Mouse (Mus musculus) myocyte (in vitro differentiated cells): ENCODE measurements around the gene Vps26c. TPM values are rescaled to one million over a fixed set of nuclear protein-coding genes. Genes with fewer than 3 reads are reported as not detected.

Source experiments
- H3K27me3 ChIP-seq: one replicate; pipeline ENCODE4 v1.6.1; 2011; ENCODE audit not compliant: control insufficient read depth, insufficient read depth, insufficient read length
- H3K36me3 ChIP-seq: one replicate; pipeline ENCODE4 v1.6.1; 2011; ENCODE audit not compliant: control insufficient read depth, insufficient read depth
- H3K4me2 ChIP-seq: one replicate; pipeline ENCODE4 v1.6.1; 2011; ENCODE audit warnings: low read depth, control low read depth
- H3K4me3 ChIP-seq: one replicate; pipeline ENCODE4 v1.5.1; 2011; ENCODE audit warnings: mild to moderate bottlenecking, control low read depth, moderate library complexity
- H3K79me2 ChIP-seq: one replicate; pipeline ENCODE4 v1.6.1; 2011; ENCODE audit not compliant: control insufficient read depth, insufficient read depth
- H3ac ChIP-seq: one replicate; pipeline ENCODE4 v1.6.1; 2011; ENCODE audit not compliant: control insufficient read depth, insufficient read length
- CEBPB ChIP-seq: IDR thresholded peaks from 2 replicates; pipeline ENCODE4 v1.6.1; 2011; ENCODE audit warnings: mild to moderate bottlenecking, moderate library complexity; ENCODE audit not compliant: poor library complexity, insufficient read depth, severe bottlenecking
- E2F4 ChIP-seq: IDR thresholded peaks from one replicate; pipeline ENCODE4 v1.6.1; 2011; ENCODE audit warnings: mild to moderate bottlenecking, control low read depth, moderate library complexity; ENCODE audit not compliant: insufficient read depth
- MAX ChIP-seq: IDR thresholded peaks from one replicate; pipeline ENCODE4 v1.6.1; 2011; ENCODE audit warnings: low read depth, mild to moderate bottlenecking, control low read depth
- MYOD1 ChIP-seq, 3 experiments: IDR thresholded peaks; one replicate each; pipeline ENCODE4 v1.6.1; 2011; ENCODE audit warnings: control low read depth in 2 of 3, low read depth in 2 of 3, mild to moderate bottlenecking in 2 of 3, moderate library complexity in 1 of 3; ENCODE audit not compliant: insufficient read length in 2 of 3, control insufficient read depth in 1 of 3
- MYOG ChIP-seq, 3 experiments: IDR thresholded peaks; one replicate each; pipeline ENCODE4 v1.6.1; 2011; ENCODE audit warnings: control low read depth in 2 of 3, low read depth in 2 of 3, mild to moderate bottlenecking in 2 of 3; ENCODE audit not compliant: insufficient read length in 2 of 3, control insufficient read depth in 1 of 3, insufficient read depth in 1 of 3
- POLR2A ChIP-seq: IDR thresholded peaks from one replicate; pipeline ENCODE4 v1.6.1; 2011; ENCODE audit warnings: low read depth, mild to moderate bottlenecking, control low read depth, moderate library complexity; ENCODE audit not compliant: insufficient read length
- POLR2AphosphoS2 ChIP-seq: IDR thresholded peaks from one replicate; pipeline ENCODE4 v1.6.1; 2011; ENCODE audit warnings: low read depth, control low read depth; ENCODE audit not compliant: insufficient read length
- REST ChIP-seq: IDR thresholded peaks from one replicate; pipeline ENCODE4 v1.6.1; 2011; ENCODE audit warnings: mild to moderate bottlenecking, control low read depth, moderate library complexity; ENCODE audit not compliant: insufficient read depth, insufficient read length
- SRF ChIP-seq: IDR thresholded peaks from one replicate; pipeline ENCODE4 v1.6.1; 2011; ENCODE audit warnings: low read depth; ENCODE audit not compliant: control insufficient read depth, insufficient read length
- TCF12 ChIP-seq: IDR thresholded peaks from one replicate; pipeline ENCODE4 v1.6.1; 2011; ENCODE audit warnings: mild to moderate bottlenecking, control low read depth; ENCODE audit not compliant: poor library complexity, insufficient read depth, severe bottlenecking
- TCF3 ChIP-seq: IDR thresholded peaks from one replicate; pipeline ENCODE4 v1.6.1; 2011; ENCODE audit warnings: low read depth, control low read depth; ENCODE audit not compliant: insufficient read length
- USF1 ChIP-seq: IDR thresholded peaks from one replicate; pipeline ENCODE4 v1.6.1; 2011; ENCODE audit warnings: low read depth, mild to moderate bottlenecking, control low read depth, moderate library complexity
- polyA plus RNA-seq: library from polyadenylated mRNA; unstranded; fragments of >200 nt; fragmentation: generic; extraction: Trizol; gene quantifications from one replicate; pipeline ENCODE4 v1.2.1, GENCODE M21; 2012; ENCODE audit warnings: missing spikeins

Vps26c gene
- polyA plus RNA-seq, 1 experiment: 58.3 TPM

GRCm38 (mm10) chr16:94545781-94546562 is 19.3 kb upstream of the Vps26c start:
- H3K27me3 ChIP-seq: no peaks in the 10 kb centered on the region
- no peaks in the 10 kb centered on the region for H3K79me2 ChIP-seq
- TF ChIP-seq USF1 (no peak), MAX (no peak), SRF (no peak), TCF3 (no peak), REST (no peak), CEBPB (no peak), MYOD1 (IDR thresholded peaks at IDR 0.05; ENCODE audit: control insufficient read depth in 1 of 3, insufficient read length in 2 of 3, low read depth in 2 of 3) (no peak), MYOG (IDR thresholded peaks at IDR 0.05; ENCODE audit: control insufficient read depth in 1 of 3, insufficient read depth in 1 of 3, insufficient read length in 2 of 3, low read depth in 2 of 3) (no peak), POLR2AphosphoS2 (no peak), E2F4 (no peak), TCF12 (no peak), POLR2A (no peak)

GRCm38 (mm10) chr16:94544540-94545105 is 18.0 kb upstream of the Vps26c start:
- Histone ChIP-seq H3ac (no peak overlapping the region), H3K4me3 (no peak overlapping the region), H3K36me3 (no peaks in the 10 kb centered on the region), H3K79me2 (no peaks in the 10 kb centered on the region), H3K27me3 (no peaks in the 10 kb centered on the region), H3K4me2 (peak overlapping the region; percentile 42)
- TF ChIP-seq CEBPB (no peak), TCF12 (peak; percentile 39), MYOD1 (IDR thresholded peaks at IDR 0.05; ENCODE audit: control insufficient read depth in 1 of 3, insufficient read length in 2 of 3, low read depth in 2 of 3) (peak in 2 of 3 experiments; percentile 51 to 81), MYOG (IDR thresholded peaks at IDR 0.05; ENCODE audit: control insufficient read depth in 1 of 3, insufficient read depth in 1 of 3, insufficient read length in 2 of 3, low read depth in 2 of 3) (peak in 2 of 3 experiments; percentile 36 to 70)

More at GRCm38 (mm10) chr16:94545781-94546562, 19.3 kb upstream of the Vps26c start:
- Histone ChIP-seq H3K36me3 (no peaks in the 10 kb centered on the region), H3K4me2 (no peak overlapping the region), H3ac (no peak overlapping the region), H3K4me3 (no peak overlapping the region)

DNA sequence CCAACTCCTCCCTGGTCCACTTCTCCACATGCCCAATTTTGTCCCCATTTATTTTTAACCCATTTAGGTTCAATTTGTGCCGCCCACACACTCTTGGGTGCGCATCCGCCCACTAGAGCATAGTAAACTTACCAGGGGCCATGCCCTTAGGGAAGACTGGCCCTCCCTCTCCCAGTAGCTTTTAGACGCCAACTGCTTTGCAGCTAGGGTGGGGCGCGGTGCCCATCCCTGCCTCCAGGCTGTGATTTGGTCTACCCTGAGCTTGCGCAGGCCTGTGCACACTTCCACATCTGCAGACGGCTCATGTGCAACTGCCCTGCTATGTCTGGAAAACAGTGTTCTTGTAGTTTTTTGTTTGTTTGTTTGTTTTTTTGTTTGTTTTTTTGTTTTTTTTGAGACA is 16.3 kb upstream of the Vps26c start:
- no peaks in the 10 kb centered on the region for H3K79me2 ChIP-seq
- no peak overlapping the region for H3ac ChIP-seq
- H3K4me2 ChIP-seq: no peak overlapping the region
- no peaks in the 10 kb centered on the region for H3K27me3 ChIP-seq
- peak in 1 of 3 experiments; percentile 27 for TF ChIP-seq MYOD1 (IDR thresholded peaks at IDR 0.05; ENCODE audit: control insufficient read depth in 1 of 3, insufficient read length in 2 of 3, low read depth in 2 of 3)
- no peak for TF ChIP-seq E2F4
- H3K36me3 ChIP-seq: no peaks in the 10 kb centered on the region
- H3K4me3 ChIP-seq: no peak overlapping the region

DNA sequence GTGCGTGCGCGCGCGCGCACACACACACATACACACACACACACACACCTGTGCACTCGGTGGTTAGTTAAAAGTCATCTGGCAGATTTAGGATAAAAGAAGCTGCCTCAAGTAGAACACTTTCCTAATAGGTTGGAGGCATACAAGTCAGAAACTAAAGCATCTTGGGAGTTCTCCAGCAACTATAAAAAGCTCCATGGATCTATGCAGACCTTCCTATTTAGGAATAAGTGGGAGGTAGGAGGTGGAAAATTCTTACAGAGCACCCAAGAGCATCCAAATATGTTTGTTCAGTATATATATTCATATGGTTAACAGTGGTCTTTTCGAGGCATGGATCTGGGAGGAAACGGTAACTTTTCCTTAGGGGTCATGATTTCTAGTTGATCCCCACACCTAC is 13.5 kb upstream of the Vps26c start:
- Histone ChIP-seq H3K79me2 (no peaks in the 10 kb centered on the region), H3K4me2 (no peak overlapping the region), H3K27me3 (no peaks in the 10 kb centered on the region), H3ac (no peak overlapping the region), H3K4me3 (no peak overlapping the region), H3K36me3 (no peaks in the 10 kb centered on the region)
- TF ChIP-seq TCF12 (no peak), CEBPB (no peak), SRF (no peak), USF1 (no peak), E2F4 (no peak), REST (no peak), TCF3 (no peak), MAX (no peak), MYOG (IDR thresholded peaks at IDR 0.05; ENCODE audit: control insufficient read depth in 1 of 3, insufficient read depth in 1 of 3, insufficient read length in 2 of 3, low read depth in 2 of 3) (no peak), POLR2AphosphoS2 (no peak), POLR2A (no peak), MYOD1 (IDR thresholded peaks at IDR 0.05; ENCODE audit: control insufficient read depth in 1 of 3, insufficient read length in 2 of 3, low read depth in 2 of 3) (no peak)

DNA sequence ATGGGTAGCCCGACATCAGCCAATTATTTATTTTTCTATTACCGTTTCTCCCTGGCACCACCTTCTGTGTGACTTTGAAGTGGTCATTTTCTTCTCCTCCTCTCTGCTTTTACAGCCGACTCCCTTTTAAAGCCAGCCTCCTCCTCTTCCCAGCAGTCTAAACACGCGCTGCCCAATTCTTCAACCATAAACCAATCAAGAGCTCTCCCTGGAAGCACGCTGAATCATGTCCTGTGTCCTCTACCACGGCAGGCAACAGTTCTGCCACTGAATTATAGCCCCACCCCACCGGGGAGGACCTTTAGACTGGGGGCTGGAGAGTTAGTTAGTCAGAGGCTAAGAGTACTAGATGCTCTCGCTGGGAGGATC is 10.5 kb upstream of the Vps26c start:
- Histone ChIP-seq H3ac (no peak overlapping the region), H3K79me2 (no peaks in the 10 kb centered on the region), H3K4me2 (peak overlapping the region; percentile 81), H3K4me3 (peak overlapping the region; percentile 5), H3K36me3 (no peaks in the 10 kb centered on the region), H3K27me3 (no peaks in the 10 kb centered on the region)
- TF ChIP-seq CEBPB (no peak), POLR2A (no peak), TCF12 (no peak), MYOG (IDR thresholded peaks at IDR 0.05; ENCODE audit: control insufficient read depth in 1 of 3, insufficient read depth in 1 of 3, insufficient read length in 2 of 3, low read depth in 2 of 3) (no peak), SRF (no peak)
